Mouse (Mus musculus) left cerebral cortex, adult 2 months (tissue): ENCODE measurements around the gene Utp14a. TPM values are rescaled to one million over a fixed set of nuclear protein-coding genes. Genes with fewer than 3 reads are reported as not detected.
A peak's percentile ranks its signal among the peaks of the same experiment; 100 is the strongest.
"Not testable (repeated sequence)": the region's sequence is repeated elsewhere in the genome, so short reads cannot be mapped to it uniquely, and the experiment has no call there.

ENCODE experiments used
- DNase-seq, 2 experiments: peaks; one replicate each; pipeline ENCODE4 v3.0.0; 2021 to 2022; ENCODE audit warnings: low spot score in 2 of 2, mixed read lengths in 1 of 2; ENCODE audit errors: extremely low spot score in 1 of 2
- H3K27ac ChIP-seq: fragments of 200-600 bp; 2 replicates; pipeline ENCODE4 v1.8.1; 2022
- H3K4me3 ChIP-seq: fragments of 200-600 bp; 2 replicates; pipeline ENCODE4 v1.8.1; 2022
- CTCF ChIP-seq: fragments of 200-600 bp; IDR thresholded peaks from 2 replicates; pipeline ENCODE4 v1.8.1; 2022; ENCODE audit warnings: antibody characterized with exemption, mild to moderate bottlenecking, moderate library complexity
- intact Hi-C: fragments of 180-260 bp; cut with DNase I; formaldehyde crosslinking; loops from one replicate; pipeline ENCODE4 v1.15.1; 2025
- long read RNA-seq, 2 experiments: library from polyadenylated mRNA; stranded (forward); transcript quantifications; one replicate each; pipeline ENCODE4 v2.0.0; 2021; ENCODE audit warnings: borderline mapping rate in 2 of 2
- total RNA-seq, 2 experiments: library from RNA; stranded (reverse); gene quantifications; 2 replicates each; pipeline ENCODE4 v1.2.3; 2021

Utp14a gene
- 10 to 100 TPM; 15.5 to 19.2 TPM for total RNA-seq
- long read RNA-seq, experiment 1, transcript Utp14a-201 (15 exons, 2,507 nt) = major isoform, 9 of 16 reads
- long read RNA-seq, experiment 1, partial matches to known transcripts = 1 of 16 reads
- long read RNA-seq, experiment 1, other reads (novel, unspliced or antisense) = 5 of 16 reads
- long read RNA-seq, experiment 2, transcript Utp14a-201 (15 exons, 2,507 nt) = major isoform, 6 of 10 reads
- long read RNA-seq, experiment 2, partial matches to known transcripts = 4 of 10 reads
- long read RNA-seq, experiment 2, other reads (novel, unspliced or antisense) = 0 of 10 reads

DNA sequence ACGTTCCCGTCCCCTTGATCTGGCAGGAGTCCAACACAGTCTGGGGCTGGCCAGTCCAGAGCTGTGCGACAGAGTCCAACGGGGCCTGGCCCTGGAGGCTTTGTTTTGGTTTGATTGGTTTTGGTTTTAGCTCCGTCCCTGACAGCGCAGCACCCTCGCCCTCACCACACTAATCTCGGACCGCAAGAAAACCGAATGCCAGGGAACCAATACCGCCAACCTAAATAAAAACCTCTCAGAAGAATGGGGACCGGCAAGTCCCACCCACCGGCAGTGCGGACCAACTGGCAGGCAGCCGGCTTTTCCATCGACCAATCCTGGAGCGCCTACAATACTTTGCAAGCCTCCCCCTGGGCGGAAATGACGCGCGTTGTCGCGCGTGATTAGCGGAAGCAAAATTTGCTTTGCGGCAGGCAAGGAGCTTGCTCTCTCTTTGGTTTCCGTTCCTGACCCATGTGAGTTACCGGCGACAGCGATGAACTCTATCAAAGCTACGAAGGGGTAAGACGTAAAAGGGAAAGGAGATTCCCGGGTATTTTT lies at the start of gene Utp14a:
Gene Utp14a, plus strand, starts transcription at position 395 of the 540 bp plus-strand sequence.
- intact Hi-C loops = loop anchor here (1.0 to 5.0 kb wide), 3 partner anchors 48 to 264 kb away; partner anchors contain the start of gene Zdhhc9
- H3K4me3 ChIP-seq = peak within 1 kb of the TSS; percentile 60
- TF ChIP-seq CTCF = no peak
- DNase-seq = peak; percentile 90 to 93
- peak within 1 kb of the TSS; percentile 76 for H3K27ac ChIP-seq

DNA sequence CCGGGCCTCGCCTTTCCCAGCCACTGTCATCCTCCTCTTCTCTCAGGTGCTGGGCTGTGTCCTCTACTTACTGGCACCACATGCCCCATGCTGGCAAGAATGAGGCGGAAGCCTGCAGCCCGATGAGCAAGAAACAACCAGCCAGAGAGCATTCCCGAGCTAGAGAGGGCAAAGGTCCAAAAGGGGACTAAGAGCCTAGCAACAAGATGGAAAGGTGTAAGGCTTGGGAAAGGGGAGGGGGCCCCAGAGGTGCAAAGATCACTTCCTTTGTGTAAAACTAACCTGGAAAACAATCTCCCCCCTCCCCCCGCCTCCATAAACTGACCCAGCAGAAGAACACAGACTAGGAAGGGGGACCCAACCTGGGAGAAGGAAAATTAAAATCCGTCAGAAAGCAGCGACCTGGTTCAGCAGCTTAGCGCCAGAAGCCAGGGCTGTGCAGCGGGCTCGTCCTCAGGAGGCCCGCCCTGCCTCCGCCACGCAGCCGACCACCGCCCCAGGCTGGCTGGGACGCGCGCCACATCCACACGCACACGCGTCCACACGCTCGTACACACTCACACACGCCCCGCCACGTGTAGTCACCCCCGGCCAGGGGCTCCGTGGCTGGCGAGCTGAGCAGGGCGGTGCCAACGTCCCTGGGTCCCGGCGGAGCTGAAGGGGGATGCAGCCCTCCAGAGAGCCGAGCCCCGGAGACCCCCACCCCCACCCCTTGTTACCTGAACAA lies 48.7 kb upstream of the Utp14a start:
- H3K27ac ChIP-seq = peak overlapping the region; percentile 83
- intact Hi-C loops = loop anchor here (2.0 to 10.0 kb wide), 2 partner anchors 49 to 137 kb away; partner anchors contain the start of genes Bcorl1 and Utp14a
- DNase-seq = peak in 1 of 2 experiments; percentile 15

DNA sequence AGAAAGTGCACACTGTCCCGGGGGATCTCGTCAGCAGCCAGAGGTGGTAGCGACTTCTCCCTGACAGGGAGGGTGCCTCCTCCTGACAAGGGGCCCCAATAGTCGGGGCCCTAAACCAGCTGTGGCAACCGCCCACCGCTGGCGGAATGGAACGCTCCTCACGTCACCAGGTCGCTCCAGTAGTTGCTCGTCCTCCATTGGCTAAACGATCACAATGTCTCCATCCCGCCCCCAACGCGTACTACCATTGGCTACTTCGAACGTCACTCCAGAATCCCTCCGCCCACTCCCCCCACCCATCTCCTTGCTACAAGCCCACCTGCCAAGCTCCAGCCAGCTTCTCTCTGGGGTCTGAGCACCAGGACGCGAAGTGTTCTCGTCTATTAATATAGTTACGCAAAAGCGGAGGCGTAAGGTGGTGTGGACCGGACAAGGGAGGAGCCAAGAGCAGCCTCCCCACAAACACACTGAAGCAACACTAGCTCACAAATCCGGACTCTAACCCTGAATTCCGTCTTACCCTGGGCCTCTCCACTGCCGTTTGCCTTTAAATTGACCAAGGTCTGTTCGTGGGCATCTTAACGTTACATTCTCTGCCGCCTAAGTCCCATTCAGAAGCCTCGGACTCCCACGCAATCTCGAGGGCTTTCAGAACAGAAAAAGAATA lies 48.0 kb upstream of the Utp14a start, which contains the start of gene Zdhhc9:
Gene Zdhhc9, minus strand, starts transcription at position 360 of the 667 bp plus-strand sequence.
- intact Hi-C loops = loop anchor here (2.0 to 10.0 kb wide), 2 partner anchors 48 to 136 kb away; partner anchors contain the start of genes Bcorl1 and Utp14a
- TF ChIP-seq CTCF = no peak
- H3K27ac ChIP-seq = peak within 1 kb of the TSS; percentile 83
- H3K4me3 ChIP-seq = peak within 1 kb of the TSS; percentile 68
- peak; percentile 86 for DNase-seq

More for the DNA sequence above, 48.7 kb upstream of the Utp14a start:
- TF ChIP-seq CTCF = no peak
- H3K4me3 ChIP-seq = peak overlapping the region; percentile 68

DNA sequence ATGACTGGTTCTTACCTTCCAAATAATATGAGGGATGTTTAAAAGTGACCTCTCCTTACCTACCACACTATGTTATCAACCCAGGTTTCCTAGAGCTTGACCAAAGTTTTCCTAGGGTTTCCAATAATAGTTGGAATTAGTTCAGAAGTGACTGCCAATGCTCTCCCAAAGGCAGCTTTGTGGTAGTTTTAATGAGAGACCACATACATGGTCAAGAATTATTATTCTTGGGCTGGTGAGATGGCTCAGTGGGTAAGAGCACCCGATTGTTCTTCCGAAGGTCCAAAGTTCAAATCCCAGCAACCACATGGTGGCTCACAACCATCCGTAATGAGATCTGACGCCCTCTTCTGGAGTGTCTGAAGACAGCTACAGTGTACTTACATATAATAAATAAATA lies 46.9 kb upstream of the Utp14a start:
- H3K4me3 ChIP-seq, DNase-seq, H3K27ac ChIP-seq: not testable (repeated sequence)
- intact Hi-C loops = loop anchor here (2.0 to 10.0 kb wide), 2 partner anchors 47 to 135 kb away; partner anchors contain the start of genes Bcorl1 and Utp14a

- Histone ChIP-seq H3K27ac (no peak overlapping the region), H3K4me3 (no peak overlapping the region)
- no peak for DNase-seq
- intact Hi-C loops = no loop called here
- TF ChIP-seq CTCF = no peak
Observed at GRCm38 (mm10) chrX:48219468-48219867, 37.2 kb upstream of the Utp14a start.

DNA sequence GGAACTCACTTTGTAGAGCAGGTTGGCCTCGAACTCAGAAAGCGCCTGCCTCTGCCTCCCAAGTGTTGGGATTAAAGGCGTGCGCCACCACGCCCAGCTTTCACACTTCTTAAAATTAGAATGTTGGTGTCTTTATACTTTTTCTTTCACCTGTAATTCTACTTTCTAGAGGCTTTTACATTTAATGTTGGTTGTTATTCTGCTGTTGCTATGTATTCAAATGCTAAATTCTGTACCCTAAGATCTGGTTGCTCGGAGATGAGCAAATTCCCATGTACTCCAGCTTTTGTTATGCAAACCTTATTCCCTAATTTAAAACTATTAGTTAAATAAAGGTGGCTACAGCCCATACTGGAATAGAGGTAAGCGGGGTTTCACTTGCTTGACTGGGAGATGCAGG lies 34.0 kb upstream of the Utp14a start:
- no peak for DNase-seq
- no peak for TF ChIP-seq CTCF
- intact Hi-C loops = no loop called here

GRCm38 (mm10) chrX:48226225-48226624 lies 30.4 kb upstream of the Utp14a start:
- no peak overlapping the region for H3K27ac ChIP-seq
- TF ChIP-seq CTCF = no peak
- intact Hi-C loops = no loop called here
- no peak for DNase-seq
- H3K4me3 ChIP-seq = no peak overlapping the region

More for the DNA sequence above, 34.0 kb upstream of the Utp14a start:
- H3K4me3 ChIP-seq = no peak overlapping the region
- H3K27ac ChIP-seq = no peak overlapping the region

- no peak for TF ChIP-seq CTCF
- Histone ChIP-seq H3K4me3 (no peak overlapping the region), H3K27ac (no peak overlapping the region)
- DNase-seq = no peak
- intact Hi-C loops = no loop called here
Observed at GRCm38 (mm10) chrX:48234417-48234816, 22.2 kb upstream of the Utp14a start.

DNA sequence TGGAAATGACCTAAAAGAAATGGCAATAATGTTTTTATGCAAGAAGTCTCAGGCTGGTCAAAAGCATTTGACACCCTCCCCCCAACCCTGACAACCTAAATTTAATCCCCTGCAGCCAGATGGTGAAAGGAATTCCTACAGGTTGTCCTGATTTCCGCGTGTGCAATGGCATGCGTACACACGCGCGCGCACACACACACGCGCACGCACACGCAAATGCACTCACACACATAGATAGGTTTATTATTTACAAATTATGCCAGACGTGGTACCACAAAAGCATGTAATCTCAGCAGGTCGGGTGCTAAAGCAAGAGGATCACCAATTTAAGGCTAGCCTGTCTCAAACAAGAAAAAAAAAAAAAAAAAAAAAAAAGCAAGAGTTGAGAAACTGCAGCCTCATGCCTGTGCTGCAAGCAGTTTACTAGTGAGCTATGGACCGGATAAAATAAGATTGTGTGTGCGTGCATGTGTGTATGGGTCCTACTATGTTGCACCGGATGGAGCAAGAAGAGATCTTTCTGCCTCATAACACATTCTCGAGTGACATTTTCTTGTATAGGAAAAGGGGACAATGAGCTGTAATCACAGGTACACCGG lies 733 bp upstream of the Utp14a start:
- DNase-seq = peak in 1 of 2 experiments; percentile 8
- intact Hi-C loops = loop anchor here (1.0 to 5.0 kb wide), 3 partner anchors 47 to 264 kb away; partner anchors contain the start of gene Zdhhc9
- no peak for TF ChIP-seq CTCF
- Histone ChIP-seq H3K27ac (peak overlapping the region; percentile 76), H3K4me3 (peak overlapping the region; percentile 60)

DNA sequence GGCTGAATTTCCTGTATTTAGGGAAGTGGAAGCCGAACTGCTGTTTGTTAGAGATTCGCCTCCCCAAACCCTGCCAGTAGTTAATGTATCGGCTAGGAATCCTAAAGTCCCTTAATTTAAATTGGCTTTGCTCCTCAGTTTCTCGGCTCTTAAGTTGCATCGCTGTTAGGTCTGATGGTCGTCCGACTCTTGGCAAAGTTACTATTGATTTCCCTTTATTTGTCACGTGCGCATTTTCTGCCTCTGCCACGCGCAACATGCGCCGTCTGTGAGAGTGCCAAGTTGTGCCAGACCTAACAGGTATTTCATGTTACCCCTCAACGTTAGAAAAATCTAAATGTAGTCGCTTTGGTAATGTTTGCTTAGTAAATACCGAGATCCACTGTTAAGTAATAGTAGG lies 349 bp downstream of the Utp14a start:
- Histone ChIP-seq H3K27ac (no peak overlapping the region), H3K4me3 (peak overlapping the region; percentile 60)
- no peak for DNase-seq
- intact Hi-C loops = loop anchor here (2.0 to 5.0 kb wide), 2 partner anchors 48 to 265 kb away; partner anchors contain the start of gene Zdhhc9
- no peak for TF ChIP-seq CTCF

DNA sequence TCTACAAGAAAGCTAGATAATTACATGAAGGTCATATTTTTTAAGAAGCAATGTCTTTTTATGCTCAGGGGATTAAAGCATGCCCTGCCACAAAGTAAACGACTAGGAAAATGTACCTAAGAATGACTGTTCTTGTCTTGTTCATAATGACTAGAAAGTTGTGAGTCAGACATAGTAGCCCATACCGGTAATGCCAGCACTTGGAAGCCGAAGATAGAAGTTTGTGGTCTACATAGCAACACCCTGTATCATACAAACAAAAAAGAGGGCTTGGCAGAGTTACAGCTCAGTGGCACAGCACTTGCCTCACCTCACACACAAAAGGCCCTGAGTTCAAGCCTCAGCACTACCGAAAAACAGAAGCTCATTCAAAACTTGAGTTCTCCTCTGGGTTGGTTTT lies 15.0 kb downstream of the Utp14a start:
- intact Hi-C loops = no loop called here

More for the DNA sequence above, 15.0 kb downstream of the Utp14a start:
- H3K27ac ChIP-seq = no peak overlapping the region
- no peak for TF ChIP-seq CTCF
- no peak overlapping the region for H3K4me3 ChIP-seq
- no peak for DNase-seq
